Comparison of ENCODE assay signal across 7 mouse cellular contexts in the genomic region with DNA sequence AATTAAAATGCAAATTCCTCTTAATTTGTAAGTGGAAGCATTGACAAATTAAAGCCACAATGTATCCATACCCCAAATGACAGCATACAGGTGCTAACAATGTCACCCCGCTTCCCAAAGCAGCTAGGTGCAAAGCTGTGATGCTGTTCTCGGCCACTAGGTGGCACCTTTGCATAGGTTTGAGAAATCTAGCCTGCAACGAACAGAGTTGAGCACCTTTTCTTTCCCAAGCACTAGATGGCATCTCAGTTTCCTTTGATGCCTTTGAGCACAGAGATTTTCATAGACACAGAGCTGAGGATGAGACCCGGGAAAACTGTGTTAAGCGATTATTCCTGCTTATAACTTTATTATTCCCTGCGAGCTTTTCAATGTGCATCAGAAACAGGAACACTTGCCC.
DNase-seq lines count a peak whose midpoint lies in the region; ATAC-seq and TF ChIP-seq lines count a peak whose summit lies in the region.

No protein-coding gene starts in this region.

- TF ChIP-seq CTCF in cortical plate, adult 2 months (IDR thresholded peaks at IDR 0.05; ENCODE audit: extremely low read depth, insufficient read depth, low read length), result peak; percentile 99
- peak; percentile 98 for TF ChIP-seq CTCF in intestine, postnatal 0 days (IDR thresholded peaks at IDR 0.05; ENCODE audit: low read depth)
- TF ChIP-seq CTCF in small intestine, adult 2 months (IDR thresholded peaks at IDR 0.05; ENCODE audit: extremely low read depth, insufficient read length, insufficient replicate concordance, low read depth, low read length), result peak; percentile 85; the same call in 1 of the 2 replicates

- intact Hi-C loops in left cerebral cortex, postnatal 25 days (cut with DNase I), result loop anchor here (1.0 to 5.0 kb wide), 4 partner anchors 238 to 738 kb away; partner anchors contain the start of genes AL731706.2 and Pak7

- H3K27ac ChIP-seq in cortical plate, adult 2 months (ENCODE audit: insufficient read depth, low read length), result no peak overlapping the region
- no peak overlapping the region for H3K27ac ChIP-seq in intestine, postnatal 0 days (ENCODE audit: low read depth, low read length)
- no peak overlapping the region for H3K27ac ChIP-seq in midbrain, embryonic 12.5 days (replicated peaks)
- no peak overlapping the region for H3K27ac ChIP-seq in small intestine, adult 2 months (ENCODE audit: insufficient read depth, low read depth, low read length)

- H3K4me1 ChIP-seq in cortical plate, adult 2 months (ENCODE audit: control insufficient read depth, insufficient read depth, low read length), result peaks cover 4% of the 10 kb centered on the region; the same call in 1 of the 2 replicates
- H3K4me1 ChIP-seq in intestine, postnatal 0 days (replicated peaks; ENCODE audit: control insufficient read depth, insufficient read depth, low read length), result no peaks in the 10 kb centered on the region
- peaks cover 4% of the 10 kb centered on the region; the same call in 1 of the 2 replicates for H3K4me1 ChIP-seq in midbrain, embryonic 12.5 days
- H3K4me1 ChIP-seq in small intestine, adult 2 months (ENCODE audit: control insufficient read depth, insufficient read depth, insufficient read length, low read length), result no peaks in the 10 kb centered on the region

- peak; percentile 64 for DNase-seq in adrenal gland, adult 2 months
- DNase-seq in gastrocnemius, postnatal 4 days (ENCODE audit: low spot score in 2 of 2), result peak; percentile 40 to 75
- DNase-seq in left cerebral cortex, postnatal 25 days (ENCODE audit: low spot score in 2 of 2), result peak; percentile 76 to 87

- no peaks in the 10 kb centered on the region for H3K9me3 ChIP-seq in intestine, postnatal 0 days (ENCODE audit: control insufficient read depth)
- no peaks in the 10 kb centered on the region for H3K9me3 ChIP-seq in midbrain, embryonic 12.5 days

- 2% methylated on average over 6 of the region's 6 CpGs for WGBS in intestine, postnatal 0 days
- WGBS in midbrain, embryonic 12.5 days, result 4% methylated on average over 6 of the region's 6 CpGs
- WGBS in small intestine, adult 2 months, result 3% methylated on average over 6 of the region's 6 CpGs

- no peaks in the 10 kb centered on the region for H3K36me3 ChIP-seq in intestine, postnatal 0 days (ENCODE audit: control insufficient read depth, insufficient read depth)
- no peaks in the 10 kb centered on the region for H3K36me3 ChIP-seq in midbrain, embryonic 12.5 days
- no peaks in the 10 kb centered on the region for H3K36me3 ChIP-seq in small intestine, adult 2 months (ENCODE audit: control insufficient read depth, insufficient read depth, low read length)

- ATAC-seq in intestine, postnatal 0 days, result peak; percentile 76
- ATAC-seq in midbrain, embryonic 12.5 days (ENCODE audit: low FRiP score, low read depth), result peak; percentile 86

- H3K27me3 ChIP-seq in intestine, postnatal 0 days (replicated peaks; ENCODE audit: control insufficient read depth, insufficient read depth, low read length), result no peaks in the 10 kb centered on the region
- no peaks in the 10 kb centered on the region for H3K27me3 ChIP-seq in midbrain, embryonic 12.5 days
- H3K27me3 ChIP-seq in small intestine, adult 2 months (ENCODE audit: control insufficient read depth, insufficient read depth, low read length), result no peaks in the 10 kb centered on the region

- no peak for TF ChIP-seq POLR2A in cortical plate, adult 2 months (IDR thresholded peaks at IDR 0.05; ENCODE audit: extremely low read depth, insufficient read depth, low read length)
- TF ChIP-seq POLR2A in small intestine, adult 2 months (IDR thresholded peaks at IDR 0.05; ENCODE audit: low read depth, low read length), result no peak

- no peak overlapping the region for H3K9ac ChIP-seq in intestine, postnatal 0 days (ENCODE audit: low read depth, low read length)
- no peak overlapping the region for H3K9ac ChIP-seq in midbrain, embryonic 12.5 days (replicated peaks)

- H3K4me2 ChIP-seq in intestine, postnatal 0 days (replicated peaks; ENCODE audit: low read depth), result no peak overlapping the region
- H3K4me2 ChIP-seq in midbrain, embryonic 12.5 days (replicated peaks), result peak overlapping the region; percentile 31

- H3K4me3 ChIP-seq in cortical plate, adult 2 months (ENCODE audit: insufficient read depth, low read length), result no peak overlapping the region
- H3K4me3 ChIP-seq in intestine, postnatal 0 days (ENCODE audit: low read depth, low read length), result no peak overlapping the region
- H3K4me3 ChIP-seq in midbrain, embryonic 12.5 days, result no peak overlapping the region
- H3K4me3 ChIP-seq in small intestine, adult 2 months (ENCODE audit: low read depth, low read length), result no peak overlapping the region
